Comparison of ENCODE assay signal across 8 mouse cellular contexts in genomic region chr14:25795561-25796174, GRCm38 (mm10). TPM values are rescaled to one million over a fixed set of nuclear protein-coding genes. Genes with fewer than 3 reads are reported as not detected.
DNase-seq lines count a peak whose midpoint lies in the region; ATAC-seq lines count a peak whose summit lies in the region.

No protein-coding gene starts in this region.

- peak overlapping the region; percentile 19; the same call in 1 of the 2 replicates for H3K4me2 ChIP-seq in intestine, embryonic 16.5 days (ENCODE audit: low read depth, low read length)
- H3K4me2 ChIP-seq in liver, embryonic 16.5 days (ENCODE audit: low read depth, low read length): 0 out of 2 replicates have a peak overlapping the region, but pooled peaks have one; percentile 9

- peak; percentile 72 to 80 for DNase-seq in cerebellum, postnatal 10 days
- DNase-seq in cerebellum, adult 9-10 months: no peak
- peak; percentile 28 to 70 for DNase-seq in adrenal gland, postnatal 36 days
- DNase-seq in retina, embryonic 14.5 days (ENCODE audit: low spot score): peak; percentile 49
- DNase-seq in cerebellum, adult 9-11 months: no peak

- H3K9me3 ChIP-seq in intestine, embryonic 16.5 days (ENCODE audit: control insufficient read depth, low read length): no peaks in the 10 kb centered on the region
- H3K9me3 ChIP-seq in liver, embryonic 16.5 days (replicated peaks; ENCODE audit: control insufficient read depth, low read length): no peaks in the 10 kb centered on the region

- peaks cover 6% of the 10 kb centered on the region; the same call in 1 of the 2 replicates for H3K4me1 ChIP-seq in intestine, embryonic 16.5 days (ENCODE audit: control insufficient read depth, insufficient read depth, low read length)
- H3K4me1 ChIP-seq in liver, embryonic 16.5 days (ENCODE audit: control insufficient read depth, low read depth, low read length): peaks cover 2% of the 10 kb centered on the region; the same call in 1 of the 2 replicates

- no peaks in the 10 kb centered on the region for H3K27me3 ChIP-seq in intestine, embryonic 16.5 days (replicated peaks; ENCODE audit: control insufficient read depth, insufficient read depth, low read length)
- no peaks in the 10 kb centered on the region for H3K27me3 ChIP-seq in liver, embryonic 16.5 days (ENCODE audit: control insufficient read depth, insufficient read depth, low read depth, low read length)

- H3K9ac ChIP-seq in intestine, embryonic 16.5 days (ENCODE audit: low read depth, low read length): no peak overlapping the region
- no peak overlapping the region for H3K9ac ChIP-seq in liver, embryonic 16.5 days (ENCODE audit: low read depth, low read length)

- H3K4me3 ChIP-seq in intestine, embryonic 16.5 days (ENCODE audit: low read length): no peak overlapping the region
- H3K4me3 ChIP-seq in liver, embryonic 16.5 days (ENCODE audit: low read depth, low read length): no peak overlapping the region

- H3K36me3 ChIP-seq in intestine, embryonic 16.5 days (ENCODE audit: control insufficient read depth, insufficient read depth, low read length): no peaks in the 10 kb centered on the region
- no peaks in the 10 kb centered on the region for H3K36me3 ChIP-seq in liver, embryonic 16.5 days (ENCODE audit: control insufficient read depth, insufficient read depth)

- ATAC-seq in granulocyte monocyte progenitor cell, adult 5-6 weeks (replicated peaks; ENCODE audit: poor library complexity, severe bottlenecking): peak; percentile 81
- ATAC-seq in intestine, embryonic 16.5 days: peak; percentile 73
- peak; percentile 77 for ATAC-seq in liver, embryonic 16.5 days (ENCODE audit: low read depth)

- WGBS in intestine, embryonic 16.5 days: 19% methylated on average over 10 of the region's 10 CpGs
- WGBS in liver, embryonic 16.5 days (ENCODE audit: insufficient replicate concordance): 26% methylated on average over 10 of the region's 10 CpGs

- H3K27ac ChIP-seq in intestine, embryonic 16.5 days (ENCODE audit: low read length): peak overlapping the region; percentile 86
- peak overlapping the region; percentile 33 for H3K27ac ChIP-seq in liver, embryonic 16.5 days (ENCODE audit: low read length)

RNA-seq across cellular contexts. Expression of gene Zcchc24, which starts 26.8 kb away (rescaled TPM):
- total RNA-seq in adrenal gland, postnatal 36 days (2021): 10 to 100 TPM; 21.2 to 21.3 TPM
- 0.54 and 1.5 TPM in 2 replicates for total RNA-seq in granulocyte monocyte progenitor cell, adult 5-6 weeks (2014; fragmentation: Nextera tagmentation)
- total RNA-seq in granulocyte monocyte progenitor cell, adult 5-6 weeks (2017): 1.3 and 1.6 TPM in 2 replicates
- polyA plus RNA-seq in intestine, embryonic 16.5 days (2015; fragmentation: Nextera tagmentation; extraction: Ambion mirVana): 9.1 and 10.0 TPM in 2 replicates
- polyA plus RNA-seq in liver, embryonic 16.5 days (2015; fragmentation: Nextera tagmentation; extraction: Ambion mirVana): 4.5 and 5.5 TPM in 2 replicates

RNA-seq across cellular contexts. Expression of gene Anxa11, which starts 46.3 kb away (rescaled TPM):
- total RNA-seq in adrenal gland, postnatal 36 days (2021): 10 to 100 TPM; 57.8 to 84.4 TPM
- 39.6 and 41.1 TPM in 2 replicates for total RNA-seq in granulocyte monocyte progenitor cell, adult 5-6 weeks (2014; fragmentation: Nextera tagmentation)
- 7.2 and 9.7 TPM in 2 replicates for total RNA-seq in granulocyte monocyte progenitor cell, adult 5-6 weeks (2017)
- polyA plus RNA-seq in intestine, embryonic 16.5 days (2015; fragmentation: Nextera tagmentation; extraction: Ambion mirVana): 95.3 and 105 TPM in 2 replicates
- polyA plus RNA-seq in liver, embryonic 16.5 days (2015; fragmentation: Nextera tagmentation; extraction: Ambion mirVana): 11.4 and 13.3 TPM in 2 replicates

Comparison
In these comparisons a context has a peak if more than half of its experiments do, and no peak if none do; other contexts are left out.
1. DNase-seq: peak in cerebellum, postnatal 10 days (2 of 2), adrenal gland, postnatal 36 days (2 of 2) and retina, embryonic 14.5 days (single experiment); none in cerebellum, adult 9-10 months (single experiment) and cerebellum, adult 9-11 months (single experiment).
2. RNA of gene Zcchc24, which starts 26.8 kb away (total RNA-seq): 21.2 to 21.3 TPM in adrenal gland, postnatal 36 days; 0.54 to 1.6 TPM in granulocyte monocyte progenitor cell, adult 5-6 weeks; every median in the first group is over 4 times any median in the second.
3. Peak in every context shown above with its lines, with median percentiles within 50 percentile points of each other: ATAC-seq.